Mouse (Mus musculus): ENCODE measurements around the gene Poldip3.

DNA sequence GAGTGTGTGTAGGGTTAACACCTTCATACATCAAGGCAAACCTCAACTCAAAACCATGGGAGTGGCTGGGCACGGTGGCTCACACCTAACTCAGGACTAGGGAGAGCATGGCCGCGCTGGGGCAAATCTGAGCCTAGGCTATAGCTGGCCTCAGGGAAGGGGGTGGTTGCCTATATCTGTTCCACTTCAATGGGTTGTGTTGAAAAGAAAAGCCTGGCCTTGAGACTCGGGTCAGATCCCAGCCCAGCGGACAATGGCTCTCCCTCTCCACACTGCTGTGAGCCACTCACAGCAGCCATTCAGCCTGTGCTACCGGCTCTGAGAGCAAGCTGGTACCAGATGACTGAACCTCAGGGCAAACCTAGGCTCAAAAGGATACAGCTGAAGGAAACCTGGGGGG, 34.1 kb downstream of the Poldip3 start:
- TF ChIP-seq CTCF (IDR thresholded peaks at IDR 0.05; ENCODE audit: low read depth, low read length) (no peak), POLR2A (IDR thresholded peaks at IDR 0.05; ENCODE audit: borderline replicate concordance, low read depth, low read length) (no peak)
